Mouse (Mus musculus) retina, postnatal 7 days (tissue): ENCODE measurements around the gene Cdk11b.
"Not testable (repeated sequence)": the region's sequence is repeated elsewhere in the genome, so short reads cannot be mapped to it uniquely, and the experiment has no call there.

Experiments used
- DNase-seq: peaks from one replicate; pipeline ENCODE4 v3.0.0-alpha.2; 2012; ENCODE audit warnings: low read depth, low spot score

Gene Cdk11b

GRCm38 (mm10) chr4:155605132-155605531 lies 19.5 kb upstream of the Cdk11b start:
- DNase-seq = no peak

DNA sequence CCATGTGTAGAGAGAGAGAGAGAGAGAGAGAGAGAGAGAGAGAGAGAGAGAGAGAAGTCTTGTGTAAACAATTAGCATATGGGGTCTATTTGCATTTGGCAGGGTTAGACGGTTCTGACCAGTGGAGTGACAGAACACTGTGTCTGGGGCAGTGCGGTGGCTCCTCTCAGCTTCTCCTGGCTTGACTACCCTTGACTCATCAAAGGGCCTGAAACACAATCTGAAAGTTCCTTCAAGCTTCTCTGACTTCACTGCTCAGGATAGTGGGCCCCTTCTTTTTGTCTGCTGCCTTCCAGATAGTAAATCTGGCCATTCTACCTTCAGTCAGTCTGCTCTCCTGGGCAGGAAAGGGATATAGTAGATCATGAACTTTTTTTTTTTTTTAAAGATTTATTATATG lies 17.8 kb upstream of the Cdk11b start:
- no peak for DNase-seq

- no peak for DNase-seq
Measured at GRCm38 (mm10) chr4:155611860-155612259, 12.8 kb upstream of the Cdk11b start.

DNA sequence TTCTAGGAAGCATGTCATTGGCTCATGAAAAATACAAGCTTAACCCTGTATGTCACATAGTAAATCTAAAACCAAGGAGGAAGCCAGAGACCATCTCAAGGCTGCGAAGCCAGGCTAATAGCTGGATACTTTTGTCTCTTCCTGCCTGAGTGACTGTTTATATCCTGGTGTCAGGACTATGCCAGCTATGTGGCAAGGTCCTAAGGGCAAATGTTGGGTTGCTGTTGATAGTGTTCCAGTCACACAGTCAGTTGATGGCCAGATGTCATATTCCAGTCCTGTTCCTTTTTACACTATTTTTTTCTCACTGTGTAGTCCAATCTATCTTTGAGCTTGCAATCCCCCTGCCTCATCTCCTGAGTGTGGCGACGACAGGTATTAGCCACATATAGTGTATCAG lies 11.4 kb upstream of the Cdk11b start:
- no peak for DNase-seq

DNA sequence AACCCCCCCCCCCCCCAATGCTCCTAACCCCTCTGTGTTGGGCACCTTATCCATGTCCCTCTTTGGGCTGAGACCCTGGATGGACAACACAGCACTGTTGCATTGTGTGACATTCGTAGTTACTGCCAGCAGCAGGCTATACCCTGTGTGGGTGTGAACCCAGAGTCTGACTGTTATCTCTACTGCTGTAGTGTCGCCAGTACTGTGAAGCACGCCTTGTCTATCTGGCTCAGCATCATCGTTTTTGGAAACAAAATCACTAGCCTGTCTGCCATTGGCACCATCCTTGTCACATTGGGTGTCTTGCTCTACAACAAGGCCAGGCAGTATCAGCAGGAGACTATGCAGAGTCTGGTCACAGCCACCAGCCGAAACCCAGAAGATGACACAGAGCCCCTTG lies 6.3 kb upstream of the Cdk11b start:
- DNase-seq = no peak

DNA sequence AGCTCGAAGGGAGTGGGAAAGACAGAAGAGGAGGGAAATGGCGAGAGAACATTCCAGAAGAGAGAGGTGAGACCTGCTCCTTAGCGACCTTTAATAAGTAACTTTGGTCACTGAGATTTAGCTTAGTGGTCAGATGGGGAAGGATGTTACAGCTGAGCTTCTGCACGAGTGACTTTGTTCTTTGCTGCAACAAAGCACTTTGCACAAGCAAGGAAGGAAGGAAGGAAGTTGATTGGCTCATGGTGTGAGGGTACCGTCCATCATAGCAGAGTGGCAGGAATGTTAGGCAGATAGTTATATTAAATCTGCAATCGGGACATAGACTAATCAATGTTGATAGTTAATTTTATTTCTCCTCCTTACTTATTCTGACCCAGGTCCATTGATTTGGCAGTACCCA lies 5.6 kb downstream of the Cdk11b start:
- DNase-seq = no peak

- DNase-seq = no peak
Measured at GRCm38 (mm10) chr4:155635766-155636499, 11.3 kb downstream of the Cdk11b start.

GRCm38 (mm10) chr4:155643531-155643930 lies 18.9 kb downstream of the Cdk11b start:
- no peak for DNase-seq

- not testable (repeated sequence) for DNase-seq
Measured at GRCm38 (mm10) chr4:155645308-155645707, 20.7 kb downstream of the Cdk11b start, which contains the start of gene Gm10563. Gm10563 (minus strand) TSS chr4:155645408.

- no peak for DNase-seq
Measured at GRCm38 (mm10) chr4:155645721-155646120, 21.1 kb downstream of the Cdk11b start.

- no peak for DNase-seq
Measured at GRCm38 (mm10) chr4:155649355-155649754, 24.7 kb downstream of the Cdk11b start.

- DNase-seq = no peak
Measured at GRCm38 (mm10) chr4:155651553-155652269, 27.1 kb downstream of the Cdk11b start.

- DNase-seq = no peak
Measured at GRCm38 (mm10) chr4:155652283-155653085, 27.8 kb downstream of the Cdk11b start.

DNA sequence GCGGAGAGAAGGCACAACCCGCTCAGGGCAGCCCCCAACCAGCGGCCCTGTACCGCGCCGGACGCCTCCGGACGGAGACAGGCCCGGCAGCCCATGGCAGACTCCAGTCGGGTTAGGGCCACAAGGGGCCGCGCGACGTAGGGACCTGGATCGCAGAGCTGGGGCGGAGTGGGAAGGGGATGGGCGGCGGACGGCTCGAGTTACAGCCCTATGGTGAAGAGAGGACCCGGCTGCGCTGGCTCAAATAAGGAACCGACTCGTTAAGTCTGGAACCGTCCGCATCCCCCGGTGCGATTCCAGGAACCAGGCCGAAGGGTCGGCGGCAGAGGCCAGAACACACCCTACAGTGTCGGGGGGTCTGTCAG lies 28.4 kb downstream of the Cdk11b start, which contains the start of gene Mmp23:
Gene Mmp23, minus strand, starts transcription at position 299 of the 365 bp plus-strand sequence.
- no peak for DNase-seq

DNA sequence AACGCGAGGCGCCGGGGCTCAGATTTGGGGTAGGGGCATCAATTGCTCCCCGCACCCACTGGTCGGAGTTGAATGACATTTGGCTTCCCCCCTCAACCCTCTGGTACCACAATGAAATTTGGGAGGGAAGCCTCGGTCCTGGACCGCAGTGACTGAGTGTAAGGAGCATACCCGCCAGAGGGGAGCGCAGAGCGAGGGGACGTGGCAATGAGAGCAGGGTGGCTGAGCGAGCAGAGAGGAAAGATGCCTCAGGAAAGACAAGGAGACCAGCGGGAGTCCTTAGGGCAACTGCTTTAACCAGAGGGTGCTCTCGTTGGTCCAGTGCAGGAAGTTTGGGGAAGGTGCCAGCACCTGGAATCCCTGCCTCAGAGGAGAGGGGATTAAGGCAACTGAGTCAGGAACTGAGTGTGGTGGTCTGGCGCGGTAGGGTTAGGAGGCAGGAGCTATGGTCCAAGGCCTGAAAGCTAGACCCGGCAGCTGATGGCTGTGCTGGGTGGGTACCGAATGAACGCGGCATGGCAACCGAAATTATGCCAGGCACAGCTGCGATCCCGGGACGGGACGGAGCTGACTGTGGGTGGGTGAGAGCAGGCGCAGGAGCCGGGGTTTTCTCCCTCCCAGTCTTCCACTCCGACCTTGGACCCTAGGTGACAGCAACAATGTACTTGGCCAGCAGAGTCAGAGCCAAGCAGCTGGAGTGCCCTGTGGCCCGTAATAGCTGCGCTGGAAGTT lies 29.0 kb downstream of the Cdk11b start:
- DNase-seq = no peak

GRCm38 (mm10) chr4:155654183-155654455 lies 29.5 kb downstream of the Cdk11b start:
- no peak for DNase-seq

- DNase-seq = peak; percentile 38
Measured at GRCm38 (mm10) chr4:155654456-155655298, 30.0 kb downstream of the Cdk11b start.

DNA sequence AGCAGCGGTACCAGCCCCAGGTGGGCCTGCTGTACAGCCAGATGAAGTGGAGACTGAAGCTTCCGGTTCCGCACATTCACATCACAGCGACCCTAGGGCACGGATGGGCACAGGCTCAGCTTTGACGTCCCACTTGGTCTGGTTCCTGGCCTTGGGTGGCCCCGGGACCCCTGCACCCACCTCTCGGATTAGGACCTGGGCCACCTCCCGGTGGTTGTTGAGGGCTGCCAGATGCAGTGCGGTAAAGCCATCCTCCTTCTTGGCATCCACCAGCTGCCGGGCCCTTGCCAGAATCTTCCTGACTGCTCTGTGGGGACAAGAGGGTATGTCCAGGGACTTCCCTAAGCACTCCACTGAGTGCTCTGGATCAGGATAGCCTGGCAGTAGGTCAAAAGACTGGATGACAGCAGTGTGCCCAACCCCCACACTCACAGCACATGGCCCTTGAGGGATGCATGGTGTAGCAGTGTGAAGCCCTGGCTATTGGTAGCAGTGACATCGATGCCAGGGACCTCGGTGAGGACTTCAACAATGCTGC lies 31.6 kb downstream of the Cdk11b start:
- no peak for DNase-seq

DNA sequence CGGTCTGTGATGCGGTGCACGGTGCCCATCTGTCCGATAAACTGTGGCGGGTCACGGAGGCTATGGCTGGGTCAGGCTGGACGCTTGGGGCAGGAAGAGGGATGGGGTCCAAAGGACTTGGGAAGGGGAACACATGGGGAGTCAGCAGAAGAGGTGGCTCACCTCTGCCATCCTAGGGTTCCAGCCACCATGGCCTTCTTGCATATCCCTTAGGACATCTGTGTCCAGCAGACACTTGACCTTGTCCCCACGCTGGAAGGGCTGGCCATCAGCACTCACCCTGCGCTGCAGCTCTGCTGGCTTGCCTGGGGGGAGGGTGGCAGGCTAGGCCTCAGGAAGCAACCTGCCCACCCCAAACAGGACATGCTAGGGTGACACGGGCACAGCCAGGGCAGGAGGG lies 34.3 kb downstream of the Cdk11b start:
- DNase-seq = no peak

GRCm38 (mm10) chr4:155660641-155661040 lies 36.0 kb downstream of the Cdk11b start:
- DNase-seq = no peak

DNA sequence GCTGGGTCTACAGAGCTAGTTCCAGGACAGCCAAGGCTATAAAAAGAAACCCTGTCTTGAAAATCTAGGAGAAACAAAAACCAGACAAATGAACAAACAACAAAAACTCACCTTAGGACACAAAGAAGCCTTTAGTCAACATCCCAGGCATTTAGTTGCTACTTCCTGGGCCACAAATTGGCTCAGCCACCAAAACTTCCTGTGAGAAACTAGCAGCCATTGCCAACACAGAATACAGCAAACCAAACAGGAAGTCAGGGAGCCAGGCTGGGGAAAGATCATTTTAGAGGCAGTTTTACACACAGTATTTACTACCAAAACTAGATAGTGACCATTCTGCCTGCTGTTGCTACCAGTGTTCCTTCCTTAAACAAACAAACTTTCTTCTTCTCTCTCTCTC lies 42.2 kb downstream of the Cdk11b start:
- no peak for DNase-seq
